Mouse (Mus musculus): ENCODE measurements around the gene Gm14085. TPM values are rescaled to one million over a fixed set of nuclear protein-coding genes. Genes with fewer than 3 reads are reported as not detected.

Gm14085 gene
- total RNA-seq, 2 experiments from 2014 or later = 0.14 to 0.19 TPM

DNA sequence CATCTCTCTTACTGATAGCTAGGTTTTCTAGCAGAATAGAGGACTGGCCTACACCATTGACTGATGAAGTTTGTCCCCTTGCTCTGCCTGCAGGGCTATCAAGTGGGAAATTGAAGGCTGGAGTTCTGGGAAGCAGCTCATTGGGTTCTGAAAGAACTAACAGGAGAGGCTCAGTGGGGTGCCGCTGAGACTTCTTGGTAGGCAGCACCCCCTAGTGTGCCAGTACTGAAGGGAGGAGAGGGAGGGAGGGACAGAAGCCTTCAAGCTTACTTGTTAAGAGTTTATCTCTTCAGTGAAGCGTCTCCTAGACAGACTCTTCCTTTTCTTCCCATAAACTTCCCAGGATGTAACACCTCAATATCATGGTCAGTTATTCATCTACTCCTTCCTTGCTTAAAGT lies 73.6 kb downstream of the Gm14085 start:
- no peak for DNase-seq (ENCODE audit: low spot score)

- no peak for DNase-seq (ENCODE audit: low spot score)
Observed at GRCm38 (mm10) chr2:122561221-122561620, 76.5 kb downstream of the Gm14085 start.

DNA sequence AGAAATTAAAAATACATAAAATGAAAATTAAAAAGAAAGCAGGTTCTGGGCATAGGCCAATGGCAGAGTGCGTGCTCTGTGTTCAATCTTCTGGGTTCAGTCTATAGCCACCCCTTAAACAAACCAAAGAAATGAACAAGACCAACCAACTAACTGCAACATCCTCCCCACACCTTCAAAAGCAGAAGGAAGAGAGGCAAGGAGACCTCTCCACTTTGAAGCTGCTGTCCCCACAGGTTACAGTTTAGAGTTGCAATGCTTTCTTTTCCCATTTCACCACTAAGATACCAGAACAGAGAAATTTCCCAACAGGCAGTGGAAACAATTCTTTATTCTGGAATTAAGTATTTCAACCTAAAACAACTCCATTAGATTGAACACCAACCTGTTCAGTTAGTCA lies 77.5 kb downstream of the Gm14085 start:
- no peak for DNase-seq (ENCODE audit: low spot score)

- DNase-seq (ENCODE audit: low spot score) = peak; percentile 55
Observed at GRCm38 (mm10) chr2:122569439-122569838, 84.7 kb downstream of the Gm14085 start.

- no peak for DNase-seq (ENCODE audit: low spot score)
Observed at GRCm38 (mm10) chr2:122570430-122570829, 85.7 kb downstream of the Gm14085 start.

GRCm38 (mm10) chr2:122571326-122571725 lies 86.6 kb downstream of the Gm14085 start:
- DNase-seq (ENCODE audit: low spot score) = no peak

DNA sequence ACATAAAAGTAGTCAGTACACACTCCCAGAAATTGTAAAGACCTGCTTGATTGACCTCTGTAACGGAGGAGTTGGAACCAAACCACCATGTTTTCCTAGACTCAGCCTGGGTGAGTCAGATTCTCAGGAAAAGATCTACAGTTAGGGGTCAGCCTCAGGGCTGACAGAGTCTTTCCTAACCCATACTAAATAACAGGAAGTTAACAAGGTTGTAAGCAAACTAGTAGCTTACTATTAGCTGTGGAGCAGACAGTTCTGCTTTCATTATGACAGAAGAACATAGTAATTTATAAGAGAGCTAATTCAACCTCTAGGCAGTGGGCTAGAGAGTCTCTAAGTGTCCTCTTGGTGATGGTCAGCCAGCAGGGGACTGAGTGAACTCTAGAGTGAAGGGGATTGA lies 87.7 kb downstream of the Gm14085 start:
- no peak for DNase-seq (ENCODE audit: low spot score)

GRCm38 (mm10) chr2:122575470-122575869 lies 90.7 kb downstream of the Gm14085 start:
- DNase-seq (ENCODE audit: low spot score) = peak; percentile 79

DNA sequence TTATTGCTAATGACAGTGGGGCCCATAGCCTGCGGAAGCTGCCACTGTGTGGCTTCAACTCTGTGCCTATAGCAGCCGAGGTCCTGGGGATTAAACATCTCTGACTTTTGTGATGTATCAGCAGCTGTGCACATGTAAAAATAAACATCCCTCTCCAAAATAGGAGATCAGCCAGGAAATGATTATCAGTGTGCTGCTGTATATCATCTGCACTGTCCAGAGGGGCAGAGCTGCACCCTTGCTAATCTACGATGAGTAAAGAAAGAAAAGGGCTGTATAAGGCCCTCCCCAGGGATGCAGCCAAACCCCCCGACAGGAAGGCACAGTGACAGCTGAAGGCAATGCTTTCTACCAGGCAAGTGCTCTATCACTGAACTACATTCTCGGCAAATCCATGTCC lies 91.6 kb downstream of the Gm14085 start:
- no peak for DNase-seq (ENCODE audit: low spot score)

- DNase-seq (ENCODE audit: low spot score) = no peak
Observed at GRCm38 (mm10) chr2:122577316-122577715, 92.6 kb downstream of the Gm14085 start.

Other genes starting within 250 kb of the Gm14085 start
- gene Duox2, start 186.5 kb upstream of the Gm14085 start, total RNA-seq (2021) = under 1 TPM; 0.07 to 0.09 TPM
- not detected for gene Duoxa2, start 186.0 kb upstream of the Gm14085 start, total RNA-seq (2021)
- gene Duoxa1, start 171.2 kb upstream of the Gm14085 start, total RNA-seq (2021) = 1 to 10 TPM in 1 of 2 experiments, under 1 TPM in 1; 0.25 to 1.2 TPM
- gene Duox1, start 169.3 kb upstream of the Gm14085 start, total RNA-seq (2021) = under 1 TPM; 0.50 to 0.83 TPM
- 1 to 10 TPM; 1.7 to 1.9 TPM for gene Shf, start 115.8 kb upstream of the Gm14085 start, total RNA-seq (2021)
- gene Slc28a2, start 58.5 kb upstream of the Gm14085 start, total RNA-seq (2021) = 1 to 10 TPM; 5.5 to 8.2 TPM
- gene Gatm, start 126.4 kb downstream of the Gm14085 start, total RNA-seq (2021) = 1 to 10 TPM; 4.8 to 5.4 TPM
- not detected for gene AA467197, start 152.0 kb downstream of the Gm14085 start, total RNA-seq (2021)
- 10 to 100 TPM; 13.2 to 14.3 TPM for gene Slc30a4, start 217.7 kb downstream of the Gm14085 start, total RNA-seq (2021)

All from gastrocnemius, adult 18-20 months (tissue).